Mouse (Mus musculus): ENCODE data around the gene Lrr1.
"Not testable (repeated sequence)": the region's sequence is repeated elsewhere in the genome, so short reads cannot be mapped to it uniquely, and the experiment has no call there.

Gene Lrr1

DNA sequence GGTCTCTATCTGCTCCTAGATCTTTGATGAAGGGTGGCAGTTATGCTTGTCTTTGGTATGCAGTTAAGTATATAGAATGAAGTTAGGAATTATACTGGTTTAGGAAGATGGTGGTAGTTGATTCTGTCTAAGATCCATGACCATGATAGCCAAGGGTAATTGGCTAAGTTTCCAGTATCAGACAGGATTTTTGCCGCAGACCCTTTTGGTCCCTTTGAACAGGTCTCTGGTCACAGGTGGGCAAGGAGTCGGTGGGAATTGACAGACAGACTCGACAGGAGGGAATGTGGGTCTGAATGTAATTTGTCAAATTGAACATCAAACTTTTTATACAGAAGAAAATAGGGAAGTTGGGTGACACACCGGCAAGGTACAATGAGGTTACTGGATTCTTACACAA is 5.0 kb upstream of the Lrr1 start:
- not testable (repeated sequence) for DNase-seq (ENCODE audit: low read depth, low spot score)

- DNase-seq (ENCODE audit: low read depth, low spot score) = peak; percentile 42
Measured at GRCm38 (mm10) chr12:69164904-69165303, 3.7 kb upstream of the Lrr1 start.

DNA sequence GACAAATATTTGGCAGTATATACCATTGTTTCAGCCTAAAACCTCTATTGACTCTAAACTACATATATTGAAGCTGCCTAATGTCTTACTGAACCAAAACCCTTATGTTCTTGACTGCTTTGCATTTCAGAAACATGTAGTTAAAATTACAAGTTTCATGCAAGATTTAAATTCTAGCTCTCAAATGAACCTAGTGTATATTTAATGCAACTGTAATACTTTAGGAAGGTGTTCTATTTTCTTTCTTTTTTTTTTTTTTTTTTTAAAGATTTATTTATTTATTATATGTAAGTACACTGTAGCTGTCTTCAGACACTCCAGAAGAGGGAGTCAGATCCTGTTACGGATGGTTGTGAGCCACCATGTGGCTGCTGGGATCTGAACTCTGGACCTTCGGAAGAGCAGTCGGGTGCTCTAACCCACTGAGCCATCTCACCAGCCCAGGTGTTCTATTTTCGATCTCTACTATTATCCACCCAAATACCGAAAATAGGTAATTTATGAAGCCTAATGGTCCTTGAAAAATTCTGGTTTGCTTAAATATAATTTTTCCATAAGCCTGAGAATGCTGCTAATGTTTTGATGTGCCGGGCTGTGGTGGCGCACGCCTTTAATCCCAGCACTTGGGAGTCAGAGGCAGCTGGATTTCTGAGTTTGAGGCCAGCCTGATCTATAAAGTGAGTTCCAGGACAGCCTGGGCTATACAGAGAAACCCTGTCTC is 1.6 kb upstream of the Lrr1 start:
- DNase-seq (ENCODE audit: low read depth, low spot score) = not testable (repeated sequence)

DNA sequence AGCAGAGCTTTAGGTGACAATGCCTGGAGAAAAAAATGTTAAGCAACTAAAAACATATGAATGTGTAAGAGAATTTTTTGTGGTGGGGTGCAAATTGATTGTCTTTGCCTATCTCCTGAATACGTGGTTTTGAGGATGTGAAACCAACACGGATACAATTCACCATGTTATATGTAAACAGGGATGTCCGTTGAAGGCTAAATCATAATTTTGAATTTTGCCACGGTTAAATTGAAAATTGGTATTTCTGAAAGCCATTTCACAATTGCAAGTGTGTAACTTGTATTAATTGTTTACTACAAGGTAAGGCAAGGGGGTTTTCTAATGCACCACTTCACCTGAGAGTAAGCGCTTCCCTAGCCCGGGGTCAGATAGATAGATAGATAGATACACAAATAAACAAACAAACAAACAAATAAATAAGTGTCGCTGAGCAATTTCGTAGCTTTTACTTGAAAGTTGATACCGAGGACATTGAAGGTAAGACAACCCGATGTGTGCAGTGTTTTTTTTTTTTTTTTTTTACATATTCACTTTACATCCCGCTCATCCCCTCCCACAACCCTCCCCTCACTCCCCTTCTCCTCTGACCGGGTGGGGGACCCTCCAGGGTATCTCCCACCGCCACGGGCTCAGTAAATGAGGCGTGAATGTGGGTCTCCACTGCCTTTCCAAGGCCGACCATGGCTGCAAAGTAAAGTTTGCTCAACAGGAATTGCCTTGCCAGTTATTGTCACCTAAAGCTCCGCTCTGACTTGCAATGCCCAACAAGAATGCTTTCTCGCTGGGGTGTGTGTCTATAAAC is 756 bp upstream of the Lrr1 start:
- DNase-seq (ENCODE audit: low read depth, low spot score) = no peak

GRCm38 (mm10) chr12:69171307-69171706 is 2.7 kb downstream of the Lrr1 start:
- DNase-seq (ENCODE audit: low read depth, low spot score) = no peak

- no peak for DNase-seq (ENCODE audit: low read depth, low spot score)
Measured at GRCm38 (mm10) chr12:69175975-69176374, 7.4 kb downstream of the Lrr1 start.

DNA sequence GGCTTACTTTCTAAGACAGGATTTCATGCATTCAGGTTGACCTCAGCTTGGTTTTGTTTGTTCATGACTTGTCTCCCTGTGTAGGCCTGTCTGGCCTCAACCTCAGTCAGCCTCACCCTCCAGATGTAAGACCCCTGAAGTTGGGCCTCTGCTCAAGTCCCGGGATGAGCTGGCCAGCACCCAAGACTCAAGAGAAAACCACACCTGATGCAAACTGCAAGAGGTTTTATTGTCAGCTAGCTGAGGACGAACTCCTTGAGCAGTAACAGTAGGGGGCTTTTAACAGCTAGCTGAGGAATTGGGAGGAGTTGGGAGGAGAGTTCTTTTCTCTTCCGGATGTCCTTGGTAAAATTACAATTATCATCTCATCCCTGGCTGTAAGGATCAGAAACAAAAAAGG is 8.9 kb downstream of the Lrr1 start:
- DNase-seq (ENCODE audit: low read depth, low spot score) = no peak

DNA sequence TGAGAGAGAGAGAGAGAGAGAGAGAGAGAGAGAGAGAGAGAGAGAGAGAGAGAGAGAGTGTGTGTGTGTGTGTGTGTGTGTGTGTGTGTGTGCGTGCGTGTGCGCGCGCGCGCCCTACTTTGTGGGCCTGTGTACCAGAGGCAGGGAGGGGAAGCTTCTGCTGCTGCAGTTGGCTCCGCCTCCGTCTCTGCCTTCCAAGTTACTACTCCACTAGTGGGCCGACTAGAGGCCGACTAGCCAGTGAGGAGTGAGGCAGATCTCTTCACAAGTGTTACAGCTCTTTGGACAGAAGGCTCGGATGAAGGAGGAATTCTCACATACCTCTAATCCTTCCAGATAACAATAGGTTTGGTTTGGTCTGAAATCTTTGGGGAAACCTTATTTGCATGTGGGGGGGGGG is 10.8 kb downstream of the Lrr1 start:
- DNase-seq (ENCODE audit: low read depth, low spot score) = no peak

GRCm38 (mm10) chr12:69181800-69182199 is 13.2 kb downstream of the Lrr1 start:
- DNase-seq (ENCODE audit: low read depth, low spot score) = no peak

GRCm38 (mm10) chr12:69183583-69184308 is 15.1 kb downstream of the Lrr1 start, which contains the start of the genes Rpl36al and Mgat2:
Gene Rpl36al (minus strand): TSS chr12:69184083.
Gene Mgat2 (plus strand): TSS chr12:69184157.
- DNase-seq (ENCODE audit: low read depth, low spot score) = peak; percentile 98

GRCm38 (mm10) chr12:69184342-69185295 is 16.0 kb downstream of the Lrr1 start:
- no peak for DNase-seq (ENCODE audit: low read depth, low spot score)

GRCm38 (mm10) chr12:69185371-69185770 is 16.8 kb downstream of the Lrr1 start:
- DNase-seq (ENCODE audit: low read depth, low spot score) = no peak

GRCm38 (mm10) chr12:69186811-69187471 is 18.3 kb downstream of the Lrr1 start:
- DNase-seq (ENCODE audit: low read depth, low spot score) = no peak

GRCm38 (mm10) chr12:69190074-69190473 is 21.5 kb downstream of the Lrr1 start:
- no peak for DNase-seq (ENCODE audit: low read depth, low spot score)

- peak; percentile 47 for DNase-seq (ENCODE audit: low read depth, low spot score)
Measured at GRCm38 (mm10) chr12:69190522-69190921, 21.9 kb downstream of the Lrr1 start.

- no peak for DNase-seq (ENCODE audit: low read depth, low spot score)
Measured at GRCm38 (mm10) chr12:69191396-69191795, 22.8 kb downstream of the Lrr1 start.

DNA sequence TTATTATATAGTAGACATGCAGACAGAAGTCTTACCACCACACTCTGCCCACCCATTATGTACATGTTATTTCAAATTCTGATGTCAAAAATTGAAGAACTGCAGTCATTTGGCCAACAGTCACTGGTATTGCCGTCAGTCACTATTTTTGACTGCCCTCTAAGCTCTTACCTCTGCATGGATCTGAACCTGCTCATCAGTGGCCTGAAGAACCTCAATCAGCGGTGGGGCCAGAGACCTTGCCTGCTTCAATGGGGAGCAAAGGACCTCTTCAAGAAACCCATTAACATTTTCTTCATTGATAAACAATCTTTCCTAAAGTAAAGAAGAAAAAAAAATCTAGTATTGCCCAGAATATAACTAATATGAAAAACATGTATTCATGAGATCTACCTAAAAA is 24.0 kb downstream of the Lrr1 start:
- no peak for DNase-seq (ENCODE audit: low read depth, low spot score)

DNA sequence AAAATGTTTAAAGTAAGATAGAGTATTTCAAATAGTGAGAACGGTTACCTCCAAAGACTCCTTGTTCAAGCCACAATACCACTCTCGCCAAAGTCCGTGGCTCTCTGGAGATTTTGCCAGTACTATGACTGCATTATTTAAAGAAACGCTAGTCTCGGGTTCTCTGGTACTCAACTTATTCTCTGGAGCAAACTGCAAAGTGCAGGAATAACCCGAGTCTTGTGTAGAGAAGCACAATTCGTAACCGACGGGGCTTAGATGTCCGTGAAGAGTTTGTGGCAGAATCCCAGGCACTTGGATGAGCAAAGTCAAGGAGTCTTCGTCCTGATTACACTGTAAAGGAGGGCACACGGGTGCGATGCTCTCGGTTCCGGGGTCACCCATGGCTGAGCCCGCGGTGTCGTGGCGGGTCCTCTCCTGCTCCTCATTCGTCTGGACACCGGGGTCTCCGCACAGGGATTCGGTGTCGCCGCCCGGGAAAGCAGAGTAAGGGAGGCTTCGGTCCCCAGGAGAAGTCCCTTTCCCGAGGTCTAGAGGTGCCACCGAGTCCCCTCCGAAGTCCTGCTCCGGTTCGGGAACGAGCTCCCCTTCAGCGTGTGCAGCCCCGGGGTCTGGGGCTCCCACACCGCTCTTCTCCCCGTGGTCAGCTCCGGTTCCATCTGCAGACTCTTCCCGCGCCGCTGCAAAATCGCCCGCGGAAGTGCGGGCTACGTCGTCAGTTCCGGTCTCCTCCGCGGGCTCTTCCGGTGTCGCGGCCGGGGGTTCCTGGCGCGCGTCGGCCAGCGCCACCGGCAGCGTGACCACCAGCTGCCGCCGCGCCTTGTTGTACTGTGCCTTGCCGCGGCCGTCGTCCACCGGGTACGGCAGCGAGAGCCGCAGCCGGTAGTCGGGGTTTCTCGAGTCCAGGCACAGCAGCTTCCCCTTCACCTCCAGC is 28.1 kb downstream of the Lrr1 start, which contains the start of gene Gm49383:
Gene Gm49383, minus strand, starts transcription at position 661 of the 934 bp plus-strand sequence.
- DNase-seq (ENCODE audit: low read depth, low spot score) = peak; percentile 83

Measured in CD4-positive helper T cell, adult 2 months (primary cell).